Mouse (Mus musculus) thymus, postnatal 10 days (tissue): Measurements from ENCODE around the gene Gm21915.

ENCODE experiments used
- DNase-seq, 2 experiments: peaks; one replicate each; pipeline ENCODE4 v3.0.0; 2021; ENCODE audit warnings: low spot score in 2 of 2

The Gm21915 gene

GRCm38 (mm10) chr9:40717182-40717874 lies 46.9 kb downstream of the Gm21915 start:
- no peak for DNase-seq

- no peak for DNase-seq
Measured at GRCm38 (mm10) chr9:40717875-40718185, 47.4 kb downstream of the Gm21915 start.
